Mouse (Mus musculus) T-cell, adult 2 months (primary cell): Measurements from ENCODE around the gene Ntpcr.

Experiments used
- DNase-seq: peaks from one replicate; pipeline ENCODE4 v3.0.0; 2022; ENCODE audit warnings: low spot score

Ntpcr gene

DNA sequence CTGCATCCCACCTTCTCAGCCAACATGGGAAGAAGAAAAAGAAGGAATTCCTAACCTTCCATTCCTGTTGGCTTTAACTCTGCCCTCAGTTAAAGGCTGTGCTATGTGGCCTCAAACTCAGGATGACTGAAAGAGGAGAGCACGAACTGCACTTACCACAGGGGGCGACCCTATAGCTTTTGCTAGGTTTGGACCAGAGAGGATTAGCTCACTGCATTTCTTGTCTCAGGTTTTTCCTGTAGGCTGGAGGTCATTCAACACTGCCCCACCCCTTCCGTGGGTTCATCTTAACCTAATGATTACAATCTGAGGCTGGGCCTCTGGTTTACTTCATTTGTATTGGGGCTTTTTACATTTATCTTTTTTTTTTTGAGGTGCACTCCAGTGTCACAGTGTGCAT, 45.3 kb downstream of the Ntpcr start:
- DNase-seq, result no peak

- no peak for DNase-seq
These were observed 46.6 kb downstream of the Ntpcr start for GRCm38 (mm10) chr8:125776314-125776713.

DNA sequence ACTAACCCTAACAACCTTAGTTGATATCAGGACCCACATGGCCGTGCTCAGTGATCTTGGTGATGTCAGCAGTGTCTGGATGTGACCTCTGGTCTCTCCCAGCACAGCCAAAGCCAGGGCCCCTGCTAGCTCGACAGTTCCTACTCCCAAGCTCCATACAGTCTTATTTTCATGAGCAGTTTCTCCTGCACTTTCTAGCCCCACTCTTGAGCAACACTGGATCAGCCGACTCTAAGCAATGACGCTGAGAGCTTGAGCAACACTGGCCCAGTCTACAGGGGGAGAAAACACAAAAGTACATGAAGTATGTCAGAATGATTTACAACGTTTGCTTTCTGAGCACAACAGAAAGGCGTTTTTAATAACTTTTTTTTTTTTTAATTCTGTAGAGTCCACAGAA, 47.0 kb downstream of the Ntpcr start:
- DNase-seq, result no peak

DNA sequence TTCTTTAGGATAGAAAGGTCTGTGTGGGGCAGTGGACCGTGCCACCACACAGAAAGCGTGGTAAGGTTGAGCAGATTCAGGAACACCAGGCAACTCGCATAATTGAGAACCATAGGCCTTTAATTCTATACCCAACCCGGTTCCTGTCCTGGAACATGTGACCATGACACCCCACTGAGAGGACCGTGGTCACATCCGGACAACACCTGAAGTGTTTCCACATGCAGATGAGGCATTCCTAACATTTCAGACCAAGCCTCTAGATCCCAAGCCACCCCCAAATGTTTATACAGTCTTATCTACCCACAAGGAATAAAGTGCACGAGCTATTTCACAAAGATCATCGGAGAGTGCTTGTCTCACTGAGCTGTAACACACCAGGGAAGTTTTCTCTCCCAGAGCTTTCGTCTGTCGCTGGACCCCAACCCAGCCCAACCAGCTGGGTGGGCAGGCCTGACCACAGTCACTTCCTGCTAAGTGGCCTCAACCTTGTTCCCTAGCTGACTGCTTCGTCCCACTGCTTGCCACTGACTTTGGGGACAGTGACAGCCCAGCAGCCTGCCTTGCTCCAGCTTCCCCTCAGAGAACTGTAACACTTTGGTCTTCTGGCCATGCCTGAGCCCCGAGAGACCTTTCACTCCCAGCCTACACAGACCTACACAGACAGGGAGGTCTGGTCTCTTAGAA, 47.9 kb downstream of the Ntpcr start:
- DNase-seq, result no peak

GRCm38 (mm10) chr8:125778919-125779318, 49.2 kb downstream of the Ntpcr start:
- DNase-seq, result no peak

DNA sequence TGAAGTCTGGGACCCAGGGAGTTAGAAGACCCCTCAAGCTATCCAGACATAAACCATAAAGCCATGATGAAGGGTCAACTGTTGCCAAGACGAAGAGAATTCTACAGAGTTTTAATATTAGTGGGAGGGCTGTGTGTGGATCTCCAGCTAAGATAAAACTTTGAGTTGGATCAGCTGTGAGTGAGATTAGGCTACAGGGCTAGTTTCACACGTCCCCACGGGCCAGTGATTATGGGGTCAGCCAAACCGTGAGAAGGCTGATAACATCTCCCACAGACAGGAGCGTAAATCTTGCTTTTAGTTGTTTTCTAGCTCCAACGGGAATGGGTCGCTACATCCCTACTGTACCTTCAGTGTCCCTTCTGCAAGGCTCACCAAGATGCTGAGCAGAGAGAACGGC, 49.9 kb downstream of the Ntpcr start:
- DNase-seq, result no peak

DNA sequence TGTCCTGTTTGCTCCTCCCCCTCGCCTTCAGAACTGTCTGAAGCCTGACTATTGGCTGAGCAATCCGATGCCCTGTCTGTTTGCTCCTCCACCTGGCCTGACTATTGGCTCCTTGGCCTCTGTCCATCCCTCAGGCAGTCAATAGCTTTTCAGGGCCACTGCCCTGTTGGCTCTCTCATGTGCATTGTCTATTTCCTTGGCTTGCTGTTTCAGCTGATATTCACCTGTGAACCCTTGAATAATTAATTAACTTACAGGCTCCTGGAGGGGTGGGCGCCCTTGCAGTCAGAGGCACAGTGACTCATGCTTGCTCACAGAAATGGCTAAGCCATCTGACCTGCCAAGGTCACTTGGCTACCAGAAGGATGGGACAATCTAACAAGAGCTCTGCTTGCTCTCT, 52.4 kb downstream of the Ntpcr start:
- no peak for DNase-seq

- DNase-seq, result no peak
These were observed 57.1 kb downstream of the Ntpcr start for GRCm38 (mm10) chr8:125786886-125787285.

- no peak for DNase-seq
These were observed 63.2 kb downstream of the Ntpcr start for GRCm38 (mm10) chr8:125792816-125793455.

GRCm38 (mm10) chr8:125795341-125795740, 65.6 kb downstream of the Ntpcr start:
- DNase-seq, result no peak

- no peak for DNase-seq
These were observed 67.2 kb downstream of the Ntpcr start for GRCm38 (mm10) chr8:125796970-125797369.
